Mouse (Mus musculus) G1E (cell line): ENCODE measurements at regions not wholly inside any gene's neighbourhood (a gene's known extent, or its start where the extent isn't known, plus 50 kb on each side); places are given as distances from the start of the nearest gene placed in this dataset.

ENCODE experiments used
- CTCF ChIP-seq: IDR thresholded peaks from 2 replicates; pipeline ENCODE4 v1.5.1; 2012; ENCODE audit warnings: low read depth, low read length, inconsistent platforms, mixed read lengths
- GATA1 ChIP-seq: IDR thresholded peaks from 2 replicates; pipeline ENCODE4 v1.6.1; 2012; ENCODE audit warnings: borderline replicate concordance, low read length, inconsistent platforms, mixed read lengths
- POLR2AphosphoS5 ChIP-seq: IDR thresholded peaks from 2 replicates; pipeline ENCODE4 v1.6.1; 2012; ENCODE audit warnings: low read depth, low read length, inconsistent platforms; ENCODE audit not compliant: insufficient replicate concordance
- TAL1 ChIP-seq: conservative IDR thresholded peaks from 2 replicates; pipeline ENCODE4 v1.6.1; 2012; ENCODE audit warnings: low read depth, low read length, inconsistent platforms, mixed read lengths

GRCm38 (mm10) chr1:190403335-190403734 is 232.8 kb upstream of the Prox1 start:
- TF ChIP-seq CTCF, result no peak
- TF ChIP-seq TAL1, result no peak
- no peak for TF ChIP-seq GATA1
- no peak for TF ChIP-seq POLR2AphosphoS5
